Mouse (Mus musculus) T-cell, adult 2 months (primary cell): ENCODE measurements around the gene Gm39566.

Experiments
- DNase-seq: peaks from one replicate; pipeline ENCODE4 v3.0.0; 2022; ENCODE audit warnings: low spot score

Gm39566 gene

DNA sequence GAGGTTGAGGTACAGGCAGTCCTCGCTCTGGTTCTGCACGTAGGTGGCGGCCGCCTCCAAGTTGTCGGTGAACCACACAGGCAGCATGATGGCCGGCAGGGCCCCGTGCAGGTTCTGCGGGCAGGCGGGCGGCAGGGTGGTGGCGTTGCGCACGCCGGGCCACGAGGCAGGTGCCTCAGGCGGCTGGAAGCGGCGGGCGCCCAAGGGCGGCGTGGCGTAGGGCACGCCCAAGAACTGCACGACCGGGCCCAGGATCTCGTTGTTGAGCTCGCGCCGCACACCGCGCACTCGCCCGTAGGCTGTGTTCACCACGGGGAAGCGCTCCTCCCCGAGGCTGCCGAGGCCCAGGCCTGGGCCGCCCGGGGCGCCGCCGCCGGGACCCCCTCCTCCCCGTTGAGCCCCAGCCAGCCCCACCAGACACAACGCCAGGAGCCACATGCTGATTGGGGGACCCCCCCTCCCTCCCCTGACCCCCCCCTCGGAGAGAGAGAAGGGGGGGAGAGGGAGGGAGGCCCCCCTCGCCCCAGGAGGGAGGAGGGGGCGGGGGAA lies 19.0 kb upstream of the Gm39566 start:
- peak; percentile 60 for DNase-seq

GRCm38 (mm10) chr11:69833554-69833953 lies 18.5 kb upstream of the Gm39566 start:
- DNase-seq = no peak

DNA sequence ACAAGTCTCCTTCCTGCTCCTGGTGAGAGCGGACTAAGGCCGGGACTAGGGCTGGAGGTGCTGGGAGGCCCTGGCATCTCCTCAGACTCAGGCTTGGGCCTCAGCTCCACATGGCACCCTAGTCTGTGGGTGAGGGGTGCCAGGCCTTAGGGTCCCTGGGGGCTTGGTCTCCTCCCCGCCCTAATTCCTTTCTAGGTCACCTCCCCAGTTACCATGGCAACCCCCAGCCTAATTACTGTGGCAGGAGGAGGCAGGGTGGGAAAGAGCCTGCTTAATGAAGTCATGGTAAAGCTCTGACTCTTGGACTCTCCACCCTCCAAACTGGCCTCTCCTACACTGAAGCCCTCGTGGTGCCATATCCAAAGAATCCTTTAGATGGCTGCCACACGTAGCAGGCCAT lies 13.7 kb upstream of the Gm39566 start:
- DNase-seq = no peak

DNA sequence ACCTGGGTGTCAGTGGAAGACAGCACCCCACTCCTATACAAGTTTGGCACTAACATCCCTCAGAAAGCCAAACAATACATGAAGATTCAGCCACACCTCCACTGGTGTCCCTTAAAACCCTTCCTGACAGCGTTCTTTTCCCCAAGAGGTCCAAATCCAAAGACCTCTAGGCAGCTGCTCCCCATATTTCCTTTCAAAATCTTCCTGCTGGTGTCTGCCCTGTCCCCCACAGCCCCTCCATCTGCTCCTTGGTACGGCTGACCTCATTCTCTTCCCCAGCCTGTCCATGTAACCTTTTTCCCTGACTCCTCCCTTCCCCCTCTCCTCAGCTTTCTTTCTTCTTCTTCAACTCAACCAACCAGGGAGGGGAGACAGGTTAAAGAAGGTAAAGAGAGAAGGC lies 8.4 kb upstream of the Gm39566 start:
- DNase-seq = no peak

DNA sequence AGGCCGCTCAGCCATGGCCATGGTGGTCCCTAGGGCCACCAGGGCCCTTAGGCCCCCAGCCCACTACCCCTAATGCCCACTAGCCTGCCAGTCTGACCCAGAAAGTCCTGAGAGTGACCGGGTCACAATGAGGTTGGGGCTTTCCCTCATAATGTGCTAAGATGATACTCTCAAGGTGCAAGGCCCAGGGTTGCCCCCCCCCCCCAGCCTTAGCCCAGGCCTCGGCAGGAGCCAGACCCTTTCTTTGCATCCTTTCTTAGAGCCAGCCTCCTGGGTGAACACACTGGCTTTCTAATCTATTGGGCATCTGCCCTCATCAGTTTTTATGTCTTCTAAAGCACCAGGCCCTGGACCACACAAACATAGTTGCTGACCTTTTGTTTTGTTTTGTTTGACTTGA lies 7.0 kb upstream of the Gm39566 start, which contains the start of gene Spem1:
Gene Spem1, minus strand, starts transcription at position 101 of the 400 bp plus-strand sequence.
- no peak for DNase-seq

DNA sequence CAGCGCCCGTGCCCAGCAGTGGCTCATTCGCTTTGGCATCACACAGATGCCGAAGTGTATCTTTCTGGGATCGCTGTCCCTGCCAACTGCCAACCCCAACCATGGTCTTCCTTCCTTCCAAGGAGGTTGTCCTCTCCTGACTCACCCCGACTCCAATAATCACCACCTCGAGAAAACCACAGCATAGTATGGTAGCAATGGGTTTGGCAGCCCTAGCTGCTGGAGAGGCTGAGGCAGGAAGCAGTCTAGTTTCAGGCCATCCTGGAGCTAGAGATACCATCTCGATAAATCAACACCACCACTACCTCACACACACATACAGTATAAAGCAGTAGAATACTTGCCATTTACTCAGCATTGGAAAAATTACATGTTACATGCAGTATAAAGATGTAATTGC lies 3.8 kb upstream of the Gm39566 start:
- no peak for DNase-seq

DNA sequence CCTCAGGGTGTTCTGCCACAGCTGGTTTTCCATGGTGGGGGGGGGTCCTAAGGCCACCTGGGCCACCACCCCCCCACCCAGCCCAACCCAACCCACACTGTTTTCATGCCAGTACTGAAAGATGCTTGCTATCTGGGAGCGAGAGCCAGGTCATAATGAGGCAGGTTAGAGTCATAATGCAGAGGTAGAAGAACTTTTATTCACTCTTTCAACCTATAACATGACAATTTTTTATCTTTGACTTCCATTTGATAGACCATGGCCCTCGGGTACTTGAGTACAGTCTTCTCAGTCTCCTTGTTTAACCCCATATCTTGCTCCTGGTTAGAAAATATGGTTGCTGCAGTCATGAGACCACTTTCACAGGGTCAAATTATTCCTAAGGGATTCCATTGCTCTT lies 3.3 kb upstream of the Gm39566 start, which contains the start of gene Spem2:
Gene Spem2, minus strand, starts transcription at position 101 of the 400 bp plus-strand sequence.
- no peak for DNase-seq

DNA sequence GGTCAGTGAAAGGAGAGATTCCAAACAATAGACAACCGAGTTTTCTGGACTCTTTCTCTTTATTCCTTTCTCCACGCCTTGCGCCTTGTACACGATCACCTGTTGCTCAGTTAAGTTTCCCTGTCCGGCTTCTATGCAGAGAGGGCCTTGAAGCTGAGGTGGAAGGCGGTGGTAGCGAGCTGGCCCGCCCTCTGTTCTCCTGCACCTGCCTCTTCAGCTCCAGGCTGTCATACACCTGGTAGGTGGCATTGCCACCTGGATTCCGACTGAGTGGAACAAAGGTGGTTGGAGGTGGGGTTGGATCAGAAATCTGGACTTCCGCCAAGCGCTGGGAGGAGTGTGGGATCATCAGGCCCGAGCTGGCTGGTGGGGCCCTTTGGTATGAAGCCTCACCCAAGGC lies 1.4 kb upstream of the Gm39566 start:
- DNase-seq = no peak

GRCm38 (mm10) chr11:69810280-69810679 lies 4.8 kb downstream of the Gm39566 start:
- no peak for DNase-seq

DNA sequence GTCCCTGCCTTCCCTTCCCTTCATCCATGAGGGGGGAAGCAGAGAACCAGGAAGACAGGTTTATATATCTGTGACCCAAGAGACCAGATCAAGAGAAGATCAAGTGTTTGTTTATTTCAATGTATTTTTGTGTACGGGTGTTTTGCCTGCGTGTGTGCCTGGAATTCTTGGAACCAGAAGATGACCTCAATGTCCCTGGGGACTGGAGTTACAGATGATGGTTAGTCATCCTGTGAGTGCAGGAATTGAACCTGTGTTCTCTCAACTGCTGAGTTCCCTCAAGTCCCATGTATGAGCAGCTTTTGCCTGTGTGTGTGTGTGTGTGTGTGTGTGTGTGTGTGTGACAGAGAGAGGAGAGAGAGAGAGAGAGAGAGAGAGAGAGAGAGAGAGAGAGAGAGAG lies 7.5 kb downstream of the Gm39566 start:
- no peak for DNase-seq

DNA sequence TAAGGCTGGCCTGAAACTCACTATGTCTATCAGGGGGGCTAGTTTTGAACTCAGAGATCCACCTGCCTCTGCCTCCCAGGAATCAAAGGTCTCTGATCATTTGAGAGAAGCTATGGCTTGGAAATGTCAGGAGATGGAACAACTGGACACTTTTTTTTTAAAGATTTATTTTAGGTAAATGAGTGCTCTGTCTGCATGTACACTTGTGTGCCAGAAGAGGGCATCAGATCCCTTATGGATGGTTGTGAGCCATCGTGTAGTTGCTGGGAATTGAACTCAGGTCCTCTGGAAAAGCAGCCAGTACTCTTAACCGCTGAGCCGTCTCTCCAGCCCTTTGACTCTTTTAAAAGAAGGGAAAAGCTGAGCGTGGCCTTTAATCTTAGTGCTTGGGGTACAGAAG lies 8.7 kb downstream of the Gm39566 start:
- no peak for DNase-seq

- DNase-seq = no peak
These were observed 9.9 kb downstream of the Gm39566 start, which contains the start of gene Tmem102 for GRCm38 (mm10) chr11:69804972-69805909. TSS of gene Tmem102 (minus strand) at chr11:69805624.

- DNase-seq = no peak
These were observed 10.5 kb downstream of the Gm39566 start for GRCm38 (mm10) chr11:69804652-69804940.

- DNase-seq = peak; percentile 73
These were observed 11.1 kb downstream of the Gm39566 start for GRCm38 (mm10) chr11:69803786-69804651.

GRCm38 (mm10) chr11:69803328-69803727 lies 11.8 kb downstream of the Gm39566 start:
- no peak for DNase-seq

- peak; percentile 57 for DNase-seq
These were observed 12.4 kb downstream of the Gm39566 start for GRCm38 (mm10) chr11:69802648-69803105.

DNA sequence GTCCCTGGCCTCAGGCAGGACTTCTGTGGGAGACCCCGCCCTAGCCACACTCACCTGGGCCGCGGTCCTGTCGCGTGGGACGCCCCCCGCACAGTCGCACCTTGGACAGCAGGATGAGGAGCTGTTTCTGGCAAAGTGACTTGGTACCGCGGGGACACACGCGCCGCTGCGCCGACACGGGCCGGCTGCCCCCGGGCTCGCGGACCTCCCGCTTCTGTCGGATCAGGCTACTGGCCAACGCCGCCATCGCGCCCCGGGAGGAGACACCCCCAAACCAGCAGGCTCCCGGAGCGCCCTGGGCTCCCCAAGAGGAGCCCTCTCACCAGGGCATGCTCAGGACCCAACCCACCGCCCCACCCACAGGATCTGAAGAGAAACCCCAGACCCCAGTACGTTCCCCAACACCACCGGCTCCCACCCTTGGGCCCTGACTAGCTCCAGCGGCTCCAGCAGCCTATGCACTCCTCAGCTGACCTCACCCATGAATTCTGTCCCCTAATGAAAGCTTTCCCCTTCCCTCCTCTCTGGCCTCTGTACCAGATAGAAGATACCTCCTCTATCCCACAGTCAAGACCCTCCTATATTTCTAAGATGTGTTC lies 13.6 kb downstream of the Gm39566 start, which contains the start of gene Fgf11:
Gene Fgf11, minus strand, starts transcription at position 479 of the 599 bp plus-strand sequence.
- no peak for DNase-seq

- no peak for DNase-seq
These were observed 14.5 kb downstream of the Gm39566 start for GRCm38 (mm10) chr11:69800392-69801197.

- DNase-seq = no peak
These were observed 15.0 kb downstream of the Gm39566 start for GRCm38 (mm10) chr11:69800138-69800391.

GRCm38 (mm10) chr11:69799394-69800137 lies 15.5 kb downstream of the Gm39566 start:
- DNase-seq = no peak

DNA sequence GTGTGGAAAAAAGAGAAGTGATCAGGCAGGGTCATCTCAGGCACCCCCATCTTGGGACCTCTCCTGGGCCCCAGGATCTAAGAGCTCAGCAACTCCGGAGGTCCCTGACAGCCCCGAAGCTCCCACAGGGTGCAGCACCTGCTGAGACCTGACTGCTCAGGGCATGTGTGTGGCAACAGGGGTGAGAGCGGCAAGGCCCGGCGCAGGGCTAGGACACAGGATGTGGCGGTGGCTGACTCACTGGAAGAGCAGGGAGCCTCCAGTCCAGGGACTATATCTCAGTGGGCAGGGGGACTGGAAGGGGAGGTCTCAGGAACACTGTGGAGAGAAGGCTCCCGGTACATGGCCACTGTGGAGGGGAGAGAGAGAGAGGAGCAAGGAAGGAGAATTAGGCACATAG lies 17.2 kb downstream of the Gm39566 start:
- no peak for DNase-seq
